Mouse (Mus musculus): ENCODE measurements around the gene Med23. TPM values are rescaled to one million over a fixed set of nuclear protein-coding genes. Genes with fewer than 3 reads are reported as not detected.

Med23 gene
- polyA plus RNA-seq, 1 experiment from 2014 or later, result 26.0 TPM

DNA sequence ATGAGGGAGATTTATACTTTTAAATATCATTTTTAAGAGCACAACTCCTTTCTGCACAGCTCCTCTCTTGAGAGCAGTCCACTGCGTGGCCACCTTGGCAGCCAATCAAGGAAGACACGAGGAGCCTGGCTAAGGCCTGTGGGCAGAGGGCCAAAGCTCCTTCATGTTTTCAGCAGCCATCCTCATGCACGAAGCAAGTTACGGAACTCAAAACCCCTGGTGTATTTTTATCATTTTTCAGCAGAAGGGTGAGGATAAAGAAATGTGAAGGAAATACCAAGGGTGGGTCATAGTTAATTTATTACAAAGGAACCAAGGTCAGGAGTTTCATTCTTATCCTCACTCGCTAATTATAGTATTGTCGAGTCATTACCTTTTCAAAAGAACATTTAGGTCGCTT, 82.8 kb downstream of the Med23 start:
- no peak for DNase-seq (ENCODE audit: extremely low spot score, low spot score)
- no peak overlapping the region for H3K4me3 ChIP-seq
- WGBS, result 93% methylated on average over 7 of the region's 7 CpGs
- no peak overlapping the region for H3K27ac ChIP-seq
- no peaks in the 10 kb centered on the region for H3K9me3 ChIP-seq
- no peaks in the 10 kb centered on the region for H3K27me3 ChIP-seq (ENCODE audit: poor library complexity, severe bottlenecking)
- H3K4me1 ChIP-seq, result no peaks in the 10 kb centered on the region
- no peaks in the 10 kb centered on the region for H3K36me3 ChIP-seq (replicated peaks)

DNA sequence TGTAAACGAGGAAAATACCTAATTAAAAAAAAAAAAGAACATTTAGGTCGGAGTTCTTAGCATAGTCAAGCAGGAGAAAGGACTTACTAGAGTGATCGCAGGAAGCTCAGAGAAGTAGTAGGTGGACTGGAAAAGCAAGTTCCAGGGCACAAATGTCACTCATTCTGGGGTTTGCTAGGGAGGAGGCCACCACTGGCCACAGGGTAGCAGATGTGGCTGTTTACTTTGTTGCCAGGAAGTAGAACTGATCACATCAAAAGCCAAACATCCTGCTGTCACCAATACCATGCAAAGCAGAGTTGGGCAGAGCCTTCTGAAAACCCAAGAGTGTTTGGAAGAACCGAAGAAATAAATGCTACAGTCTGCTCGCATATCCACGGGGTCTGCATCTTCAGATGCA, 84.1 kb downstream of the Med23 start:
- H3K4me3 ChIP-seq, result no peak overlapping the region
- WGBS, result 82% methylated on average over 6 of the region's 6 CpGs
- H3K36me3 ChIP-seq (replicated peaks), result no peaks in the 10 kb centered on the region
- H3K27me3 ChIP-seq (ENCODE audit: poor library complexity, severe bottlenecking), result no peaks in the 10 kb centered on the region
- no peak for DNase-seq (ENCODE audit: extremely low spot score, low spot score)
- H3K9me3 ChIP-seq, result no peaks in the 10 kb centered on the region
- H3K4me1 ChIP-seq, result peaks cover 2% of the 10 kb centered on the region; the same call in 1 of the 2 replicates
- no peak overlapping the region for H3K27ac ChIP-seq

DNA sequence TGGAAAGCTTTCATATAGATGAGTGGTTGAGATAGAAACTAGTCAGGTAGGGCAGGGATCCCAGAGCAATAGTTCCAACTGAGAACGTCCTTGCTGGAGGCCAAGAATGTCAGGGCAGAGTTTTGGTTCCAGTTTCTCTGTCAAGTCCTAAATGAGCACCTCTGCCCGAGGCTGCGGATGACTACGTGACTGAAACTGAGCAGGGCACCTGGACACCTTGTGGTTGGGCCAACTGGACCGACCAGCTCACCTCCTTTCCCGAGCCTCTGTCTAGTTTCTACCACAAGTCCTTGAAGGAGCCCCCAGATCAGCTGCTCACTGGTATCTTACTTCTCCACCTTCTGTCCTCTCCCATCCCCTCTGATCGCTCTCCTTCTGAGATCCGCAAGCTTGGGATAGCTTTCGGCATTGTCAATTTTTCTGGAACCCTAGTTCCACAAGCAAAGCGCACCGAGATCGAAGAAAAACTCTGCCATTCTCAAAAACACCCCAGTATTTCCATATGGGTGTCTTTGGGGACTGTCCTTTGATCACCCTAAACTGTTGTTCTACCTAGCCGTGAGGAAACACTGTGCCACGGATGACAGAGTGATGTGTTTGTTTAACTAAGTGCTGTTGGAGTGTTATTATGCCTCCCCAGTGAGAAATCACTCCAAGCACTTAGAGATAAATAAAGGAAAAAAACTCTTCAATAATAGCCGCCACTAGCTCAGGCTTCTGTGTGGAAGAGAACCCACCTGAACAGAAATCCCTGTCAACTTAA, 88.7 kb downstream of the Med23 start:
- Histone ChIP-seq H3K4me3 (no peak overlapping the region), H3K27ac (no peak overlapping the region), H3K9me3 (no peaks in the 10 kb centered on the region), H3K4me1 (peaks cover 4% of the 10 kb centered on the region; the same call in 1 of the 2 replicates), H3K27me3 (ENCODE audit: poor library complexity, severe bottlenecking) (no peaks in the 10 kb centered on the region), H3K36me3 (replicated peaks) (no peaks in the 10 kb centered on the region)
- WGBS, result 83% methylated on average over 15 of the region's 15 CpGs
- DNase-seq (ENCODE audit: extremely low spot score, low spot score), result no peak

DNA sequence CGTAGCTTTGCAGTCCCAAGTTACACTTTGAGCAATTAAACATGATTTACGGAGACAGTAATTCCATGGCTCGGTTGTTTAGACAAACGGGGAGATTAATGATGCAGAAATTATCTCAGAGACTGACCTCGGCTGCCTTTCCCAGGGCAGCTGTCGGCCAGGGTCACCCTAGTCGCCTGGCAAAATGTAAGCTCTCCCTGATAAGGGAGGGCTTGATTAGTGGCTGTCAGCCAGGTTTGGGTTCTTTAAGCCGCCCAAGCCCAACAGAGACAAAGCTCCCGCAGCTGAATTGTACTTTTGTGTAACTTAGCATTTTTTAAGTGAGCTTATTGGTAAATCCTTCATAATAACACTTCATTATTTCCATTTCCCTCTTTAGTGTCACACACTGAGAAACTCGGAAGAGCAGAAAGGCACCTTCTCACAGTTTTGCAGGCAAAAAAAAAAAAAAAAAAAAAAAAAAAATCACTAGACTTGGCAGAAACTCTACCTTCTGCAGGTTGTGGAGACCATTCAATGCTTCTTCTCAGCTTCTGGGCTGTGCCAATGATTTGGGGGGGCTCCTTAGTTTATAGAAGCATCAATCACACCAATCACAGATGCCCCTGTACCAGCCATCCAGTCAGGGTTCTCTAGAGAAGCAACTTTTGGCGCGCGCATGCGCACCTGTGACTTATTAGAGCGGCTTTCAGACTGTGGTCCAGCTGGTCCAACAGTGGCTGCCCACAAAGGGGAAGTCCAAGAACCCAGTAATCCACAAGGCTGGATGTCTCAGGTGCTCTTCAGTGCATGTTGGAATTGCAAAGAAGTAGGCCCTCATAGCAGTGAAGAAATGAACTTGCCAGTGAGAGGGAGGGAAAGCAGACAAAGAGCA, 89.5 kb downstream of the Med23 start:
- no peaks in the 10 kb centered on the region for H3K36me3 ChIP-seq (replicated peaks)

DNA sequence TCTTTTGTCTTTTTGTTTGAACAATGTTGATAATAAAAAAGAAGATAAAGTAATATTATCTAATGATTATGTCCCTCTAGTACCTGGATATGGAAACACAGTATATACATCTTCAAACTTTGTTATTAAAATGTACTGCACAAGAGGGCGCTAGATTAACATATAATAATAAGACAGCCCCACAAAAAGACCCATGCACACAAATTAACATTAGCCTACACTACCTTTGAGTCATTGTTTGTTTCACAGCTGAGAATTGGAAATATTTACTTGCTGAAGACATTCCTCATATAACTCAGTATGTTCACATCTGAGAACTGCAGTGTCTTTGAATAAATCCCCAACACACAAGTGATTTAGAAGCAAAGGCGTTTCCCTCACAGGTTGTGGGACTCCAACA, 91.3 kb downstream of the Med23 start:
- DNase-seq (ENCODE audit: extremely low spot score, low spot score), result no peak
- H3K9me3 ChIP-seq, result no peaks in the 10 kb centered on the region
- H3K4me1 ChIP-seq, result peaks cover 4% of the 10 kb centered on the region; the same call in 1 of the 2 replicates
- WGBS, result 44% methylated on average over 2 of the region's 2 CpGs
- no peaks in the 10 kb centered on the region for H3K27me3 ChIP-seq (ENCODE audit: poor library complexity, severe bottlenecking)
- no peak overlapping the region for H3K27ac ChIP-seq
- no peak overlapping the region for H3K4me3 ChIP-seq
- no peaks in the 10 kb centered on the region for H3K36me3 ChIP-seq (replicated peaks)

More for the DNA sequence above, 89.5 kb downstream of the Med23 start:
- no peak for DNase-seq (ENCODE audit: extremely low spot score, low spot score)
- Histone ChIP-seq H3K9me3 (no peaks in the 10 kb centered on the region), H3K27me3 (ENCODE audit: poor library complexity, severe bottlenecking) (no peaks in the 10 kb centered on the region), H3K4me1 (peaks cover 4% of the 10 kb centered on the region; the same call in 1 of the 2 replicates), H3K4me3 (no peak overlapping the region), H3K27ac (no peak overlapping the region)
- 67% methylated on average over 15 of the region's 15 CpGs for WGBS

DNA sequence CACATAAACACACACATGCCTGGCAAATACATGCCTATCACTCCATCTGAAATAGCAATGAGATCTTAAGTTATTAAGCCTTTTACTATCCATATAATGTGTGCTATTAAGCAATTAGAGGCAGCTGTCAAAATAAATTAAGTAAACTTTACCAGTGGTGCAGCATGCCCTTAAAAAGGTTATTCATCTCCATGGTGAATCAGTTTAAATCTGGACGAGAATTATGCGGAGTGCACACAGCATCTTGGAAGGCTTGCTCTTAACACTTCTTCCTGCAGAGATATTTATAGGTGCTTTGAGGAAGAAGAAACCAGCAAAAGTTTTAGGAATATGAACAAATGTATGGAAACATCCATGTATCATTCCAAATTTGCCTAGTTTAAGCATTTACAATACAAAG, 92.1 kb downstream of the Med23 start:
- Histone ChIP-seq H3K27me3 (ENCODE audit: poor library complexity, severe bottlenecking) (no peaks in the 10 kb centered on the region), H3K27ac (no peak overlapping the region), H3K36me3 (replicated peaks) (no peaks in the 10 kb centered on the region), H3K9me3 (no peaks in the 10 kb centered on the region), H3K4me3 (no peak overlapping the region), H3K4me1 (peaks cover 4% of the 10 kb centered on the region; the same call in 1 of the 2 replicates)
- 72% methylated on average over 2 of the region's 2 CpGs for WGBS
- no peak for DNase-seq (ENCODE audit: extremely low spot score, low spot score)

Small RNA genes within 50 kb of the gene (microRNA-seq; reads per million reads assigned to microRNA genes)
- gene Mir6905, result not detected

Other genes starting within 250 kb of the Med23 start
- gene Enpp1, start 157.8 kb upstream of the Med23 start, polyA plus RNA-seq (2016; fragmentation: Nextera tagmentation; extraction: Ambion mirVana), result 0.31 and 0.37 TPM in 2 replicates
- gene Enpp3, start 27.2 kb upstream of the Med23 start, polyA plus RNA-seq (2016; fragmentation: Nextera tagmentation; extraction: Ambion mirVana), result 4.1 and 5.4 TPM in 2 replicates
- gene Arg1, start 57.5 kb downstream of the Med23 start, polyA plus RNA-seq (2016; fragmentation: Nextera tagmentation; extraction: Ambion mirVana), result 3.4 and 4.7 TPM in 2 replicates